Mouse (Mus musculus) forebrain, postnatal 0 days (tissue): Measurements from ENCODE around the gene Slc39a11. TPM values are rescaled to one million over a fixed set of nuclear protein-coding genes. Genes with fewer than 3 reads are reported as not detected.

Source experiments
- ATAC-seq: fragments of 200-750 bp; cut with Nextera tagmentation; 2 replicates; pipeline ENCODE4 v1.8.0; 2017; ENCODE audit warnings: mild to moderate bottlenecking, moderate library complexity
- DNase-seq: peaks from one replicate; pipeline ENCODE4 v3.0.0-alpha.2; 2015
- H3K27ac ChIP-seq: fragments of 300-500 bp; sonication (generic); 2 replicates; pipeline ENCODE4 v1.5.1; 2014; ENCODE audit warnings: low read depth, mild to moderate bottlenecking, antibody characterized with exemption, low read length, moderate library complexity, mixed read lengths
- H3K27me3 ChIP-seq: fragments of 300-500 bp; sonication (generic); 2 replicates; pipeline ENCODE4 v1.6.1; 2014; ENCODE audit warnings: mild to moderate bottlenecking, low read length, mixed read lengths; ENCODE audit not compliant: insufficient read depth
- H3K36me3 ChIP-seq: fragments of 300-500 bp; sonication (generic); 2 replicates; pipeline ENCODE4 v1.6.1; 2014; ENCODE audit warnings: mild to moderate bottlenecking, moderate library complexity; ENCODE audit not compliant: insufficient read depth
- H3K4me1 ChIP-seq: fragments of 300-500 bp; sonication (generic); 2 replicates; pipeline ENCODE4 v1.6.1; 2014; ENCODE audit warnings: antibody characterized with exemption; ENCODE audit not compliant: insufficient read depth
- H3K4me2 ChIP-seq: fragments of 300-500 bp; sonication (generic); 2 replicates; pipeline ENCODE4 v1.6.1; 2014; ENCODE audit warnings: low read depth, mild to moderate bottlenecking, moderate library complexity
- H3K4me3 ChIP-seq: fragments of 300-500 bp; sonication (generic); 2 replicates; pipeline ENCODE4 v1.5.1; 2014; ENCODE audit warnings: low read depth, low read length, mixed read lengths
- H3K9ac ChIP-seq: fragments of 300-500 bp; sonication (generic); 2 replicates; pipeline ENCODE4 v1.6.1; 2014; ENCODE audit warnings: mild to moderate bottlenecking
- H3K9me3 ChIP-seq: fragments of 300-500 bp; sonication (generic); 2 replicates; pipeline ENCODE4 v1.6.1; 2016; ENCODE audit warnings: low read length
- CTCF ChIP-seq: sonication (generic); IDR thresholded peaks from 2 replicates; pipeline ENCODE4 v1.5.1; 2016; ENCODE audit warnings: antibody characterized with exemption, control low read depth, low read depth
- WGBS: fragments of 180-500 bp; shearing (Covaris S2); extraction: QIAGEN DNeasy Blood & Tissue Kit; methylation state at CpG from one replicate; pipeline ENCODE4 v1.1.7; 2014; 5-methylcytosine and 5-hydroxymethylcytosine counted together
- polyA plus RNA-seq: library from polyadenylated mRNA; unstranded; fragments of >200 nt; fragmentation: Nextera tagmentation; extraction: Ambion mirVana; gene quantifications from 2 replicates; pipeline ENCODE4 v1.2.1, GENCODE M21; 2015
- total RNA-seq: library from RNA; depleted of rRNA; stranded (reverse); fragments of >200 nt; gene quantifications from 2 replicates; pipeline ENCODE4 v1.2.3, GENCODE M21; 2014

Gene Slc39a11
- total and polyA plus RNA-seq, 2 experiments from 2014 or later, result 39.1 to 48.2 TPM

- Histone ChIP-seq H3K27ac (no peak overlapping the region), H3K4me3 (no peak overlapping the region), H3K9me3 (peaks cover 7% of the 10 kb centered on the region; the same call in 1 of the 2 replicates), H3K4me1 (peaks cover 10% of the 10 kb centered on the region; the same call in 1 of the 2 replicates), H3K36me3 (no peaks in the 10 kb centered on the region), H3K4me2 (no peak overlapping the region), H3K27me3 (no peaks in the 10 kb centered on the region), H3K9ac (no peak overlapping the region)
- no peak for ATAC-seq
- 93% methylated on average over 9 of the region's 9 CpGs for WGBS
- TF ChIP-seq CTCF, result no peak
- DNase-seq, result no peak
Measured at GRCm38 (mm10) chr11:113437357-113437756, 212.5 kb downstream of the Slc39a11 start.

- Histone ChIP-seq H3K9ac (no peak overlapping the region), H3K36me3 (no peaks in the 10 kb centered on the region), H3K4me1 (peaks cover 10% of the 10 kb centered on the region; the same call in 1 of the 2 replicates), H3K27me3 (no peaks in the 10 kb centered on the region), H3K4me2 (no peak overlapping the region), H3K27ac (no peak overlapping the region), H3K9me3 (peaks cover 7% of the 10 kb centered on the region; the same call in 1 of the 2 replicates), H3K4me3 (no peak overlapping the region)
- WGBS, result 94% methylated on average over 6 of the region's 6 CpGs
- DNase-seq, result no peak
- no peak for TF ChIP-seq CTCF
- no peak for ATAC-seq
Measured at GRCm38 (mm10) chr11:113436299-113436698, 213.6 kb downstream of the Slc39a11 start.

- Histone ChIP-seq H3K27ac (no peak overlapping the region), H3K4me1 (peaks cover 10% of the 10 kb centered on the region; the same call in 1 of the 2 replicates), H3K36me3 (no peaks in the 10 kb centered on the region), H3K27me3 (no peaks in the 10 kb centered on the region), H3K9me3 (peaks cover under 1% of the 10 kb centered on the region; the same call in 1 of the 2 replicates), H3K4me2 (no peak overlapping the region), H3K9ac (no peak overlapping the region), H3K4me3 (no peak overlapping the region)
- no peak for DNase-seq
- no peak for TF ChIP-seq CTCF
- 47% methylated on average over 5 of the region's 5 CpGs for WGBS
- ATAC-seq, result no peak
Measured at GRCm38 (mm10) chr11:113435696-113436095, 214.2 kb downstream of the Slc39a11 start.

GRCm38 (mm10) chr11:113431161-113431560 is 218.7 kb downstream of the Slc39a11 start:
- Histone ChIP-seq H3K27ac (no peak overlapping the region), H3K4me1 (no peaks in the 10 kb centered on the region), H3K9me3 (no peaks in the 10 kb centered on the region), H3K27me3 (no peaks in the 10 kb centered on the region), H3K4me2 (no peak overlapping the region), H3K36me3 (no peaks in the 10 kb centered on the region), H3K4me3 (no peak overlapping the region), H3K9ac (no peak overlapping the region)
- DNase-seq (no peak), ATAC-seq (no peak)
- 72% methylated on average over 7 of the region's 7 CpGs for WGBS
- no peak for TF ChIP-seq CTCF

- H3K4me3 ChIP-seq, result no peak overlapping the region
- no peaks in the 10 kb centered on the region for H3K4me1 ChIP-seq
- H3K9me3 ChIP-seq, result no peaks in the 10 kb centered on the region
- TF ChIP-seq CTCF, result no peak
- 43% methylated on average over 9 of the region's 9 CpGs for WGBS
- DNase-seq, result no peak
- no peak overlapping the region for H3K27ac ChIP-seq
- H3K36me3 ChIP-seq, result no peaks in the 10 kb centered on the region
- no peaks in the 10 kb centered on the region for H3K27me3 ChIP-seq
- no peak for ATAC-seq
- no peak overlapping the region for H3K4me2 ChIP-seq
- H3K9ac ChIP-seq, result no peak overlapping the region
Measured at GRCm38 (mm10) chr11:113425882-113426281, 224.0 kb downstream of the Slc39a11 start.

- WGBS, result 68% methylated on average over 3 of the region's 3 CpGs
- Histone ChIP-seq H3K9ac (no peak overlapping the region), H3K27ac (no peak overlapping the region), H3K9me3 (no peaks in the 10 kb centered on the region), H3K36me3 (no peaks in the 10 kb centered on the region), H3K4me1 (no peaks in the 10 kb centered on the region), H3K4me3 (no peak overlapping the region), H3K4me2 (no peak overlapping the region), H3K27me3 (no peaks in the 10 kb centered on the region)
- TF ChIP-seq CTCF, result no peak
- no peak for DNase-seq
- no peak for ATAC-seq
Measured at GRCm38 (mm10) chr11:113425454-113425853, 224.4 kb downstream of the Slc39a11 start.

GRCm38 (mm10) chr11:113424765-113425164 is 225.1 kb downstream of the Slc39a11 start:
- no peaks in the 10 kb centered on the region for H3K9me3 ChIP-seq
- H3K27me3 ChIP-seq, result no peaks in the 10 kb centered on the region
- H3K9ac ChIP-seq, result no peak overlapping the region
- H3K4me2 ChIP-seq, result no peak overlapping the region
- ATAC-seq (no peak), DNase-seq (no peak)
- H3K27ac ChIP-seq, result no peak overlapping the region
- H3K4me3 ChIP-seq, result no peak overlapping the region
- H3K36me3 ChIP-seq, result no peaks in the 10 kb centered on the region
- no peaks in the 10 kb centered on the region for H3K4me1 ChIP-seq
- WGBS, result 92% methylated on average over 3 of the region's 4 CpGs
- no peak for TF ChIP-seq CTCF

GRCm38 (mm10) chr11:113422598-113422997 is 227.3 kb downstream of the Slc39a11 start:
- WGBS, result 98% methylated on average over 7 of the region's 7 CpGs

More at GRCm38 (mm10) chr11:113422598-113422997, 227.3 kb downstream of the Slc39a11 start:
- Histone ChIP-seq H3K27me3 (no peaks in the 10 kb centered on the region), H3K4me3 (no peak overlapping the region), H3K27ac (no peak overlapping the region), H3K4me2 (no peak overlapping the region), H3K36me3 (no peaks in the 10 kb centered on the region), H3K9me3 (no peaks in the 10 kb centered on the region), H3K9ac (no peak overlapping the region), H3K4me1 (0 out of 2 replicates have a peak, but pooled peaks cover 7% of the 10 kb centered on the region)
- ATAC-seq (no peak), DNase-seq (no peak)
- TF ChIP-seq CTCF, result no peak
